Mouse (Mus musculus) cerebral cortex, adult 2 months (tissue): Measurements from ENCODE around the gene Zfand3.

Experiments
- WGBS: fragments of 180-500 bp; shearing (Covaris S2); methylation state at CpG from one replicate; pipeline ENCODE4 v1.1.7; 2018; 5-methylcytosine and 5-hydroxymethylcytosine counted together

The Zfand3 gene

DNA sequence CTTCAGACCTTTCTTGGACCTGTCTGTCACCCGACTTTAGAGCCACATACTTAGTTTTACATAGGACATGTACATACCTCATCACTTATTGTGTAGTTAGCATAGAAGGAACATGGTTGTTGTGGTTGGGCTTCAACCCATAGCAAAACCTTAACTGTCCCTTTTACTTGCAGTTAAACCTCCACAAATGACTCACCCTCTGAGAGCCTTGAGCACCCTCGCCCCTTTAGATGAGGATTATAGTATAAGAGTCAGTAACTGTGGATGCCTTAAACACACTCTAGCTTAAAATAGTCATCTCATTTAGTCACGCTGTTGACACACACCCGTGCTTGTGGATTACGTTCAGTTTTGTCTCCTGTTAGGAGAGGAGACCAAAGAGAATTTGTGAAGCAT lies 47.8 kb downstream of the Zfand3 start:
- WGBS = 54% methylated on average over 5 of the region's 5 CpGs

- WGBS = 49% methylated on average over 9 of the region's 9 CpGs
Observed at GRCm38 (mm10) chr17:30053463-30053862, 48.9 kb downstream of the Zfand3 start.

- WGBS = 27% methylated on average over 2 of the region's 2 CpGs
Observed at GRCm38 (mm10) chr17:30053871-30054270, 49.3 kb downstream of the Zfand3 start.

DNA sequence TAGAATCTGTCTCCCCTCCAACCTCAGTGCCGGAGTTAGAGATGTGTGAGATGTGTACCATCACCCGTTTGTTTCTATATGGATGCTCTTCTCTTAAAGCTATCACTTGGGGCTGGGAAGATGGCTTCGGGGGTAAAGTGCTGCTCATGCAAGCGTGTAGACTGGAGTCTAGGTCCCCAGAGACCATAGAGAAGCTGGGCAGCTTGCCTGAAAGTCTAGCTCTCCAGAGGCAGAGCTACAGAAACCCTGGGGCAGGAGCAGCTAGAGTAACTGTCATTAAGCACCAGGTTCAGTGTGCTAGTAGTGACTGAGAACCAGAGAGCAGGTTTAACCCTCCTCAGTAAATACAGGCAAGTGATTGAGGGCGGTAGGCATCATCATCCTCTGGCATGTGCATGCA lies 51.7 kb downstream of the Zfand3 start:
- WGBS = 90% methylated on average over 5 of the region's 5 CpGs

DNA sequence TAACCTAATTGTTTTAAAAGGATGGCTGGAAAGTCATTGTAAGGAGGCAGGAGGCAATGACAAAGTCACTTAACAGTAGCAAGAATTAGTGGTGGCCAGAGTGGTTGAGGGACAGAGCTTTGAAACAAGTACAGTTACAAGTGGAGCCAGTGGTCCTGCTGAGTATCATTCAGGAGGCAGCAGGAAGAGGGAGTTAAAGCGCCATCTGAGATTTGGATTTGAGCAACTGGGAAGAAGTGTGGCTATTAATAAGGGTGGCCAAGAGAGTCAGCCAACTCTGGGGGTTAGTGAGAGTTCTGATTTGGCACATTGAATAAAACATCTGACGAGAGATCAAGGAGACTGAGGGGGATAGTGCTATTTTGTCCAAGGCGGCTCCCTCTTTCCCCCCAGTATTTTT lies 54.1 kb downstream of the Zfand3 start:
- 47% methylated on average over 3 of the region's 3 CpGs for WGBS

DNA sequence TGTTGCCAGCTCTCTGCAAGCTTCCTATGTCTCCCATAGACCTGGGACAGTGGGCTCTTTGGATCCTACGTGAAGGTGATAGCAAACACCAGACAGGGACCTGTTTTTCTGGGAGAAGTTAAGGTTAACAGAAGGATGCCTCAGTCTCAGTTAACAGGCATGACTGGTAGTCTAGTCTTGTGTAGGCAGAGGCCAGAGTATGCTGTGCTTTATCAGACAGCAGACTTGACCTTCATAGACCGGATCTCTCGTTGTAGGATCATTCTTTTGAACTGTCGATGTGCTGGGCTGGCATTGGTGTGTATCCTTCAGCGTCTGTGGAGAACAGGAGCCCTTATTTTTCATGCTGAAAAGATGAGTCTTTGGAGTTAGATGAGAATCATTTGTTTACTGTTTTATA lies 54.5 kb downstream of the Zfand3 start:
- 64% methylated on average over 5 of the region's 5 CpGs for WGBS

GRCm38 (mm10) chr17:30061100-30061837 lies 56.7 kb downstream of the Zfand3 start:
- 84% methylated on average over 8 of the region's 8 CpGs for WGBS

GRCm38 (mm10) chr17:30063849-30064248 lies 59.3 kb downstream of the Zfand3 start:
- 24% methylated on average over 3 of the region's 3 CpGs for WGBS

DNA sequence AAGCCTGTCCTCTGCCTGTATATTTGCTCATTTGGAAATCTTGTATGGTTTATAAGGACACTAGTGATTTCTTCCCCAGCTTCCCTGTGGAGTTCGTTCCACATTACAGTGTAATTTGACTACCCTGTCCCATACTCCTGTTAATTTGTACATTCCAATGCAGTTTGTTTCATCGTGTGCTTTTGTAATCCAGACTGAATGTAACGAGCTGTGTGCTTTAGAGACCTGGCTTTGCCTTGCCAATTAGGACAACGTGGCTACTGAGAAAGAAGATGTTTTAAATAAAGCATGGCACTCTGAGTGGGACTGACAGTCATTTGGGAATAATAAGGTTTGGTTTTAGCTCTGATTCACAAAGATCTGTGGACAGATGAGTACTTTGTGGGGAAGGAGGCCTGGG lies 60.2 kb downstream of the Zfand3 start:
- 26% methylated on average over 4 of the region's 4 CpGs for WGBS

- WGBS = 81% methylated on average over 3 of the region's 3 CpGs
Observed at GRCm38 (mm10) chr17:30069776-30070175, 65.2 kb downstream of the Zfand3 start.

DNA sequence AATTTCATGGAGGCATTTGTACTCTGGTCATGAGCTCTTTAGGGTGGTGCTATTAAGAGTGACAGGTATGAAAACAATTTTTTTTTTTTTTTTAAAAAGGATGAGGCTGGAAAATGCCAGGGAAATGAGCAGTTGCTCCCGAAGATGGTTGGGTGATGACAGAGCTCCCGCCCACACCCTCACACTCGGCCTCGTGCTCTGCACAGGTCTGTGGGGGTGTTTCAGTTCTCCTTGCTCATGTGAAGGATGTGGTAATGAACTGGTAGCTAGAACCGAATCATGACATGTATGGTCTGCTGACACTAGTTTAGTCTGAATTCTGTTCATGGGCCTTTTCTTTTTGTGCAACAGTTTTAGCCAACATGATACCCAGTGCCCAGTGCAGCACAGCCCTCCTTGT lies 66.1 kb downstream of the Zfand3 start:
- WGBS = 48% methylated on average over 5 of the region's 5 CpGs

- 68% methylated on average over 3 of the region's 3 CpGs for WGBS
Observed at GRCm38 (mm10) chr17:30072613-30073012, 68.1 kb downstream of the Zfand3 start.

DNA sequence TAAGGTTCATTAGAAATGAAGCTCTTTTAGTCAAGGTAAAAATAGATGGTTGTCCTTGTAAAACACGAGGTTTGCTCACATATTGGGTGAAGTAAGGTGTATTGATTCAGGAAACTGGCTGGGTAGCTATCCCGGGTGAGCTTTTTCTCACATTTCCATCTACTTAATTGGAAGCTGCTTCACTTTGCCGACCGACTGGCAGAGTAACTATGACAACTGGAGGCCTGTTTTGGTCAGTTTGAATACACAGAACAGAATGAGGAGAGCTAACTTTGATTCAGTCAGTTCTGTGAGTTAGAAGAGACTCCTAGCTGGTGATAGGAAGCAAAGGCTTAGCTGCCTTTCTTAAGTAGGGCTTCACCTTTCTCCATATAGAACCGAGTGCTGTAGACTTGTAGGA lies 71.4 kb downstream of the Zfand3 start:
- WGBS = 33% methylated on average over 5 of the region's 5 CpGs

GRCm38 (mm10) chr17:30084007-30084406 lies 79.5 kb downstream of the Zfand3 start:
- WGBS = 42% methylated on average over 4 of the region's 4 CpGs

GRCm38 (mm10) chr17:30086695-30087094 lies 82.2 kb downstream of the Zfand3 start:
- 86% methylated on average over 7 of the region's 7 CpGs for WGBS

DNA sequence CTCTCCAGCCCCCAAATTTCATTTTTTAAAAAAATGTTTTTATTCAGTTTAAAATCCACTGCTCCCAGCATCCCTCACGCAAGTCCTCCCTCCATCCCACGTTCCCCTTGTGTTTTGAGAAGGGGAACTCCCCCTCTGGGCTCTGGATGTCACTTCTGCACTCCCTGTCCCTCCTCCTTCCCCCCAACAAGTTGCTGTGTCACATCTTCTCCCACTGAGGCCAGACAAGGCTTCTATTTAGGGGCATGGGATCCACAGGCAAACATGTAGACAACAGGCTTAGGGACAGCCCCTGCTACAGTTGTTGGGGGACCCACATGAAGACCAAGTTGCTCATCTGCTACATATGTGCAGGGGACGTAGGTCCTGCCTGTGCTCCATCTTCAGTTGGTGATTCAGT lies 83.9 kb downstream of the Zfand3 start:
- WGBS = 89% methylated on average over 3 of the region's 3 CpGs

DNA sequence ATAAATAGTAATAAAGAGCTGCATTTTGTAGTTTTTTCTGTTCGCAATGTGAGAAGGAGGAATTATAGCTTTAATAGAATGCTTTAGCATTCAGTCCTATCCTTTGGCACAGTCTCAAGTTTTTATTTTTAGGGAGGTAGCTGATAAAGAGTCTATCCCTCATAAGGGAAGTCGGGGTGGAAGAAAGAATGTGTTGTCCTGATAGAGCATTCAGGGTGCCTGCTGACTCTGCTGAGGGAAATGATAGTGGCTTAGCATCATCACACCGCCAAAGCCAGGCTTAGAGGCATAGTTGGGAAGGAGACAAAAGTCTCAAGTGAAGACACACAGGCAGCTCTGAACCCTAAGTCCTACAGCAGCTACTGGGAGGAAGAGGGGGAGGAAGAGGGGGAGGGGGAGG lies 85.9 kb downstream of the Zfand3 start:
- 53% methylated on average over 3 of the region's 3 CpGs for WGBS

- 99% methylated on average over 2 of the region's 2 CpGs for WGBS
Observed at GRCm38 (mm10) chr17:30093148-30093749, 88.7 kb downstream of the Zfand3 start.

DNA sequence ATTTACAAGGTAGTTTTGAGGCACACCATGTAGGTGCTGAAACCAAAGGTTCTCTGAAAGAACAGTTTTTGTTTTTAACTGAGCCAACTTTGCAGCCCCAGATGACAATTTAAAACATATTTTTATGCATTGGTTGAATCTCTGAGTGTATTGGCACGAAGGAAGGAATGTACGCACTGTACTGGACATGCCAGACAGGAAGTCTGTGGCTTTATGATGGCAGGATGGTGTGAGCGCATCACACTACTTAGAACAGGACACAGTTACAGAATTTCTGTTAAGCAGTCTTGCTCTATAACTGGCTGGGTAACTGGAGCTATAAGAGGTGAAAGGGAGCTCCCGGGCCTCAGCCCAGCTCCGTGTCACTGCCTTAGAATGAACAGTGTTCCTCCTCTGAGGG lies 92.6 kb downstream of the Zfand3 start:
- 69% methylated on average over 5 of the region's 5 CpGs for WGBS

- 59% methylated on average over 4 of the region's 4 CpGs for WGBS
Observed at GRCm38 (mm10) chr17:30097677-30098076, 93.1 kb downstream of the Zfand3 start.

DNA sequence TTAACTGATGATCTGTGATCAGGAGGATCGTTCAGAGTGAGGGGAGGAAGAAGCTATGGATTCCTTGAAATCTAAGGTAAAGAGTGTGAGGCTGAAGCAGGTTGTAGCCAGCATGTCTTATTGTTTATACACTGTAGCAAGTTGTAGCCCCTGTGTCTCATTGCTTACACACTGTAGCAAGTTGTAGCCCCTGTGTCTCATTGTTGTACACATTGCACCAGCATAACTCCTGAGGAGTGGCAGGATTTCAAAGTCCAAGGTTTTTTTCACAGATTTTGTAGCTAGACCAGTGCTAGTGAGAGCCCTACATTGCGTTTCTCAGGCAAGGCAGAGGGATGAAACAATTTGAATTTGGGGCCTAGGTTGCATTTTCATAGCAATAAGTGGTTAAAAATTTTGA lies 95.1 kb downstream of the Zfand3 start:
- WGBS = 72% methylated on average over 2 of the region's 2 CpGs

GRCm38 (mm10) chr17:30103005-30103404 lies 98.5 kb downstream of the Zfand3 start:
- 88% methylated on average over 5 of the region's 5 CpGs for whole genome bisulfite sequencing

- 56% methylated on average over 4 of the region's 4 CpGs for WGBS
Observed at GRCm38 (mm10) chr17:30103641-30104165, 99.2 kb downstream of the Zfand3 start.
